Mouse (Mus musculus): ENCODE measurements around the gene Traf3ip1.

The Traf3ip1 gene

GRCm38 (mm10) chr1:91533483-91533882 lies 39.0 kb downstream of the Traf3ip1 start:
- no peak for DNase-seq (ENCODE audit: low spot score in 2 of 2)

- no peak for DNase-seq (ENCODE audit: low spot score in 2 of 2)
These were observed 39.7 kb downstream of the Traf3ip1 start for GRCm38 (mm10) chr1:91533961-91534723.

- DNase-seq (ENCODE audit: low spot score in 2 of 2): no peak
These were observed 43.5 kb downstream of the Traf3ip1 start for GRCm38 (mm10) chr1:91537786-91538569.

- DNase-seq (ENCODE audit: low spot score in 2 of 2): no peak
These were observed 44.1 kb downstream of the Traf3ip1 start for GRCm38 (mm10) chr1:91538570-91538929.

- no peak for DNase-seq (ENCODE audit: low spot score in 2 of 2)
These were observed 44.8 kb downstream of the Traf3ip1 start for GRCm38 (mm10) chr1:91539246-91539645.

- DNase-seq (ENCODE audit: low spot score in 2 of 2): peak; percentile 19 to 20
These were observed 45.3 kb downstream of the Traf3ip1 start for GRCm38 (mm10) chr1:91539704-91540270.

GRCm38 (mm10) chr1:91540271-91540826 lies 45.9 kb downstream of the Traf3ip1 start, which contains the start of gene Asb1:
Asb1 (plus strand) TSS chr1:91540544.
- DNase-seq (ENCODE audit: low spot score in 2 of 2): peak; percentile 93 to 97

GRCm38 (mm10) chr1:91541042-91541592 lies 46.7 kb downstream of the Traf3ip1 start:
- DNase-seq (ENCODE audit: low spot score in 2 of 2): no peak

- no peak for DNase-seq (ENCODE audit: low spot score in 2 of 2)
These were observed 49.5 kb downstream of the Traf3ip1 start for GRCm38 (mm10) chr1:91543974-91544373.

- no peak for DNase-seq (ENCODE audit: low spot score in 2 of 2)
These were observed 50.8 kb downstream of the Traf3ip1 start for GRCm38 (mm10) chr1:91545226-91545625.

- no peak for DNase-seq (ENCODE audit: low spot score in 2 of 2)
These were observed 53.1 kb downstream of the Traf3ip1 start for GRCm38 (mm10) chr1:91547567-91547966.

- no peak for DNase-seq (ENCODE audit: low spot score in 2 of 2)
These were observed 54.6 kb downstream of the Traf3ip1 start for GRCm38 (mm10) chr1:91549073-91549472.

GRCm38 (mm10) chr1:91557099-91557498 lies 62.7 kb downstream of the Traf3ip1 start:
- DNase-seq (ENCODE audit: low spot score in 2 of 2): no peak

- DNase-seq (ENCODE audit: low spot score in 2 of 2): no peak
These were observed 66.8 kb downstream of the Traf3ip1 start for GRCm38 (mm10) chr1:91561226-91561625.

GRCm38 (mm10) chr1:91562977-91563590 lies 68.6 kb downstream of the Traf3ip1 start:
- no peak for DNase-seq (ENCODE audit: low spot score in 2 of 2)

- DNase-seq (ENCODE audit: low spot score in 2 of 2): no peak
These were observed 69.6 kb downstream of the Traf3ip1 start for GRCm38 (mm10) chr1:91564004-91564403.

- no peak for DNase-seq (ENCODE audit: low spot score in 2 of 2)
These were observed 70.2 kb downstream of the Traf3ip1 start for GRCm38 (mm10) chr1:91564598-91564997.

GRCm38 (mm10) chr1:91567269-91567668 lies 72.8 kb downstream of the Traf3ip1 start:
- no peak for DNase-seq (ENCODE audit: low spot score in 2 of 2)

GRCm38 (mm10) chr1:91572458-91572857 lies 78.0 kb downstream of the Traf3ip1 start:
- no peak for DNase-seq (ENCODE audit: low spot score in 2 of 2)

- DNase-seq (ENCODE audit: low spot score in 2 of 2): peak; percentile 72 to 76
These were observed 79.8 kb downstream of the Traf3ip1 start for GRCm38 (mm10) chr1:91574208-91574607.

- no peak for DNase-seq (ENCODE audit: low spot score in 2 of 2)
These were observed 83.6 kb downstream of the Traf3ip1 start for GRCm38 (mm10) chr1:91577883-91578517.

Measured in right cerebral cortex, adult 2 months (tissue).